Mouse (Mus musculus): ENCODE measurements around the gene Slc35b4.

- TF ChIP-seq CTCF (IDR thresholded peaks at IDR 0.05; ENCODE audit: extremely low read depth, insufficient read depth, low read length): no peak
- no peak for TF ChIP-seq POLR2A (IDR thresholded peaks at IDR 0.05; ENCODE audit: extremely low read depth, insufficient read depth, low read length)
Measured at GRCm38 (mm10) chr6:34187986-34188599, 11.2 kb upstream of the Slc35b4 start.
